Mouse (Mus musculus) cerebral cortex, adult 2 months (tissue): Measurements from ENCODE around the gene Soga3.

Experiments
- WGBS: fragments of 180-500 bp; shearing (Covaris S2); methylation state at CpG from one replicate; pipeline ENCODE4 v1.1.7; 2018; 5-methylcytosine and 5-hydroxymethylcytosine counted together

The Soga3 gene

GRCm38 (mm10) chr10:29143566-29144335, at the start of gene Soga3:
Soga3 (plus strand) TSS chr10:29143839.
- under 1% methylated on average over 34 of the region's 34 CpGs for WGBS

GRCm38 (mm10) chr10:29106962-29107361, 36.7 kb upstream of the Soga3 start:
- WGBS: 13% methylated on average over 4 of the region's 4 CpGs

GRCm38 (mm10) chr10:29142556-29143105, 1.0 kb upstream of the Soga3 start:
- WGBS: 40% methylated on average over 7 of the region's 7 CpGs

- 10% methylated on average over 8 of the region's 12 CpGs for WGBS
These were observed 1.2 kb downstream of the Soga3 start for GRCm38 (mm10) chr10:29144612-29145405.

- WGBS: under 1% methylated on average over 22 of the region's 22 CpGs
These were observed 2.7 kb downstream of the Soga3 start for GRCm38 (mm10) chr10:29146198-29146857.

- WGBS: 1% methylated on average over 63 of the region's 65 CpGs
These were observed 3.4 kb downstream of the Soga3 start for GRCm38 (mm10) chr10:29146858-29147640.

- under 1% methylated on average over 12 of the region's 12 CpGs for WGBS
These were observed 4.0 kb downstream of the Soga3 start for GRCm38 (mm10) chr10:29147641-29147990.

GRCm38 (mm10) chr10:29148076-29148475, 4.4 kb downstream of the Soga3 start:
- 1% methylated on average over 21 of the region's 21 CpGs for WGBS

GRCm38 (mm10) chr10:29155304-29155703, 11.7 kb downstream of the Soga3 start:
- 70% methylated on average over 3 of the region's 3 CpGs for WGBS

GRCm38 (mm10) chr10:29161664-29162063, 18.0 kb downstream of the Soga3 start:
- 69% methylated on average over 2 of the region's 2 CpGs for WGBS

- 71% methylated on average over 2 of the region's 2 CpGs for WGBS
These were observed 30.1 kb downstream of the Soga3 start for GRCm38 (mm10) chr10:29173778-29174177.

GRCm38 (mm10) chr10:29175656-29176055, 32.0 kb downstream of the Soga3 start:
- 67% methylated on average over 3 of the region's 3 CpGs for WGBS

- 26% methylated on average over 4 of the region's 4 CpGs for WGBS
These were observed 33.2 kb downstream of the Soga3 start for GRCm38 (mm10) chr10:29176881-29177280.

- WGBS: 18% methylated on average over 2 of the region's 2 CpGs
These were observed 34.4 kb downstream of the Soga3 start for GRCm38 (mm10) chr10:29178003-29178402.

GRCm38 (mm10) chr10:29180210-29180609, 36.6 kb downstream of the Soga3 start:
- 84% methylated on average over 3 of the region's 3 CpGs for WGBS

GRCm38 (mm10) chr10:29181046-29181445, 37.4 kb downstream of the Soga3 start:
- WGBS: 36% methylated on average over 2 of the region's 2 CpGs

GRCm38 (mm10) chr10:29196811-29197210, 53.2 kb downstream of the Soga3 start:
- 97% methylated on average over 33 of the region's 33 CpGs for WGBS

- 47% methylated on average over 7 of the region's 7 CpGs for WGBS
These were observed 55.0 kb downstream of the Soga3 start, which contains the start of gene Gm49353 for GRCm38 (mm10) chr10:29198642-29199041. Gm49353 (plus strand) TSS chr10:29198954.

GRCm38 (mm10) chr10:29199835-29200234, 56.2 kb downstream of the Soga3 start:
- WGBS: 61% methylated on average over 3 of the region's 3 CpGs

- WGBS: 88% methylated on average over 1 of the region's 1 CpGs
These were observed 57.0 kb downstream of the Soga3 start for GRCm38 (mm10) chr10:29200609-29201008.

GRCm38 (mm10) chr10:29208735-29209134, 65.1 kb downstream of the Soga3 start:
- 55% methylated on average over 3 of the region's 3 CpGs for WGBS
